Mouse (Mus musculus) gastrocnemius, adult 8-10 months (tissue): ENCODE results near the gene Tmem91. TPM values are rescaled to one million over a fixed set of nuclear protein-coding genes. Genes with fewer than 3 reads are reported as not detected.
A peak's percentile ranks its signal among the peaks of the same experiment; 100 is the strongest.

Experiments
- DNase-seq, 2 experiments: peaks; one replicate each; pipeline ENCODE4 v3.0.0; 2022; ENCODE audit warnings: low spot score in 2 of 2
- total RNA-seq, 4 experiments: library from RNA; stranded (reverse); gene quantifications; 2 replicates each; pipeline ENCODE4 v1.2.4; 2022

Tmem91 gene
- total RNA-seq, 4 experiments from 2014 or later = not detected

DNA sequence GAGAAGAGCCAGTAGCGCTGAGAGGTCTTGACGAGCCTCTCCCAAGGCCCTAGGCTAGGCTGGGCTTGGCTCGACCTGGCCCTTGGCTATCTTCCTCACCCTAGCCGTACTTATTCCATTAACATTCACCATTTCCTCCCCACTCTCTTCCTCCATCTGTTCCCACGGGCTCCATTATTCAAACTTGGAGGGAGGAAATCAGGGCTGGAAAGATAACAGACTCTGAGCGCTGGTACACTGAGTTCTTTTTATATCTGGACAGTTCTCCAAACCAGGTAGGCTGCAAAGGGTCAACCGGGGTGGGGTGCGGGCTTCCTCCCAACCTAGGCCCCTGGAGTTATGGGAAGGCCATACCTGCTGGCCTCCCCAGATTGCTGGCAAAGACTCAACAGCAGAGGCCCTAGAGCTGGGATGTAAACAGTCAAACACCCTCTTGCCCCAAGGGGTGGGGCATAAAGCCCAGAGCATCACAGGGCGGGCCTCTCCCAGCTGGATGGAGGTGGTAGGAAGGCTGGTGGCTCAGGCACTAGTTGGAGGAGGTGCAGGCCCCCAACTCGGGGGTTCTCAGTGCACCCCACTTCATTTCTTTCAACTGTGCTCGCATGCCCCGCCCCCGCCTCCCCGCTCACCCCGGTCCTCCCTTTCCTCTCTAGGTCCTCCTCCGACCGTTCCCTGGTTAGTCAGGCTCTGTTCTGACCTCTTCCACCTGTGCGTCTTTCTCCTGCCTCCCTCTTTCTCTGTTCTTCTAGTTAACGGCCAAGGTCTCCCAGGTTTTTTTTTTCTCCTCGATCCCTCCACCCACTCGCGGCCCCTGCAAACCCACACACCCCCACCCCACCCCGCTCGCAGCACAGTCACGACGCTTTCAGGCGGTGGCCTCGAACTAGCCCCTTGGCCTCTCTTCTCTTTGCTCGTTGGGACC lies 48.2 kb downstream of the Tmem91 start, which contains the start of gene B3gnt8:
Gene B3gnt8 (plus strand): TSS at position 146 of the 922 bp plus-strand sequence.
- peak; percentile 32 to 64 for DNase-seq

DNA sequence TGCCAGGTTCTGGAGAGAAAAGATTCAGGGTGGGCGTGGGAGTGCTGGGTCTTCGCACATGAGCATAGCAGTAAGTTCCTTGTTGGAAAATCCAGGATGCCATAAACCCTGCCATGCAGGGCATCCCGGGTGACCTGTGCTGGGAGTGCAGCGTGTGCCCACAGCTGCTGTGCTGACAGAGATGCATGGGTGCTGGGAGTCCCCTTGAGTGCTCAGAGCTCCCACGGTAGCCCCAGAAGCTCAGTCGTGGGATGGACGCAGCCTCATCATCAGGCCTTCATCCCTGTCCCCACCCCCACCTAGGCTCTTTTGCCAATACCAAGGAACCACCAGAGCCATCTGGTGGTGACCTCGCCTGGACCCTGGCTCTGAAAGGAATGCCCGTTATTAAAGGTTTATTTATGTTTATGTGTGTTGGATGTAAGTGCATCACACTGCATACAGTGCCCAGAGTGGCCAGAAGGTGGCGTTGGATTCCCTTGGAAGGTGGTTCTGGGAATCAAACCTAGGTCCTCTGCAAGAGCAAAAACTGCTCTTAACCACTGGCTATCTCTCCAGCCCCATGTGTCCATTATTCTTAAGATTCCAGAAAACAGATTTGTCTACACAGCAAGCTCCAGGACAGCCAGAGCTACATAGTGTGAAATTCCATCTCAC lies 49.2 kb downstream of the Tmem91 start:
- DNase-seq = no peak

DNA sequence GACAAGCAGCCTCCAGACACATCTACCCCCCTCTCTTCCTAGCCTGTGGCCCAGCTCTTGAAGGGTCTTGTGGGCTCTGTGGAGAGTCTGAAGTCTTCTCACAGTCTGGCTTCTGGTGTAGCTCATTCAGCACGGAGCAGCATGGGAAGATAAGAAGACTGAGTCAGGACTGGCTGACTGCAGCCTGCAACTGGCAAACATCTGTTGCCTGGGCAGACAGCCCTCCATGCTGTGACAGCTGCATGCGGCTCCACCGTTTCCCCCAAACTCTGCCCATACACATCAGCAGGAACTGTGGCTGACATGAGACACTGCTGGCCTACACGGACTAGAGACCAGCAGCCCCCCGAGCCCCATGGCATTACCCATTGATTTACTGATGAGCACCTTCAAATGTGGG lies 50.1 kb downstream of the Tmem91 start:
- DNase-seq = no peak

DNA sequence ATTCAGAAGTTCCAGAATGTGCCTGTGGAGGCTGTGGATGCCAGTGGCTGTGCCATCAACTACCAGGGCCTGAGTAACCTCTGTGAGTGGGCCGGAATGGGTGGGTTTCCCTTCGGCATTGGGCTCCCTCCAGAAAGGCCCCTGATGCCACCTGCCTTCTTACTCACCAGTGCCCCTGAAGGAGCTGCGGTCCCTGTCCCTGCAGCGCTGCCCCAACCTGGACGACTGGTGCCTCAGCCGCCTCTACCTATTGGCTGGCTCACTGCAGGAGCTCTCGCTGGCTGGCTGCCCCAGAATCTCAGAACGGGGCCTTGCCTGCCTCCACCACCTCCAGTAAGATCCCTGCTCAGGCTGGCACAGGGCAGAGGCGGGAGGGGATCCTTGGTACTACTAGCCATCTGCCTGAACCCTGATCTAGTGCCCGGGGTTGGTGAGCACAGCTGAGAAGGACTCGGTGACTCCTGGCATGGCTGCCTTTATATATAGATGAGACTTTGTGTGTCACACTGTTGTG lies 51.1 kb downstream of the Tmem91 start:
- no peak for DNase-seq

DNA sequence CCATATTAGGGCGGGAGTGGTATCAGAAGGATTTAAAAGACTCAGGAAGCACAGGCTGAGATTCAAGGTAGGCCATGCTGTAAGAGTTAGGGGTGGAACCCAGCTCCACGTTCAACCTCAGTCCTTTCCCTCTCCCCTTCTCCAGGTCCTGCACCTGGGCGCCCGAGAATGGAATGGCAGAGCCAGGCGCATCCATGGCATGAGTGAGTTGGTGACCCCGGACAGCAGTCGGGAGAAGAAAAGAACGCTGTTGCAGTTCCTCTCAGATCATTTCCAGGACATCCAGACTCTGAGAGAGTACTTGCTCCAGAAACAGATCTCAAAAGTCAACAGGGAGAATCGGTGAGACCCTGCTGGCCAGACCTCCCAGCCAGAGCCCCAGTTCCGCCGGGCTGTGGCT lies 54.2 kb downstream of the Tmem91 start:
- no peak for DNase-seq

DNA sequence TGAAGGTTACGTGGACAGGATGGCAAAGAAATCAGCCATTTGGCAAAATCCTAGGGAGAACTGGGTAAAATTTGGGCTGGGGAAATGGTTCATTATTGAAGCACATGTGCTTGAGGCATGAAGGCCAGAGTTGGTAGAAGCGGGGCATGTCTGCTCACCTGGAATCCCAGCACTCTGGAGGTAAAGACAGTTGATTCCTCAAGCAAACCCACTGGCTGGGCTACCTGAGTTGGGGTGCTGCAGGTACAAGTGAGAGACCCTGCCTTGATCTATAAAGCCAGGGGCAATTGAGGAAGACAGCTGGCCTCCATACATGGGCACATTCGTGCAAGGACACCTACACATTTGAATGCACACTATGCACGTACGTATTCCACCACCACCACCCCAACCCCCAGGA lies 54.9 kb downstream of the Tmem91 start:
- DNase-seq = no peak

DNA sequence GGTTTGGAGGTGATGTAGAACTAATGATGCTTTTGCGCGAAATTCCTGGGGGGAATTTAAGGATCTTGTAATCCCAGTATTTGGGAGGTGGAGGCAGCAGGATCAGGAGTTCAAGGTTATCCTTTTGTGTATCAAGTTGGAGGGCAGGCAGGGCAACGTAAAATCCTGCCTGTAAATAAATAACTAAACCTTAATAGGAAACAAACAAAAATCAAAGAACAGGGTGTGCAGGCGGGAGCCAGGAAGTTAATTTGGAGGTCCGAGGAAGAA lies 55.3 kb downstream of the Tmem91 start:
- DNase-seq = no peak

Other genes starting within 250 kb of the Tmem91 start
- 1 to 10 TPM; 1.9 to 4.8 (median 3.3) TPM for gene Ceacam1, start 197.6 kb downstream of the Tmem91 start, total RNA-seq
- gene Ceacam2, start 135.3 kb downstream of the Tmem91 start, total RNA-seq = under 1 TPM; 0.17 to 0.67 (median 0.33) TPM
- gene Erich4, start 59.3 kb downstream of the Tmem91 start, total RNA-seq = not detected
- gene Dmac2, start 55.8 kb downstream of the Tmem91 start, total RNA-seq = 10 to 100 TPM; 32.4 to 38.1 (median 36.0) TPM
- 1 to 10 TPM in 2 of 4 experiments, under 1 TPM in 2; 0.22 to 1.5 (median 0.95) TPM for gene B3gnt8, start 48.5 kb downstream of the Tmem91 start, total RNA-seq
- gene Bckdha, start 16.2 kb downstream of the Tmem91 start, total RNA-seq = 100 to 1,000 TPM; 116 to 140 (median 128) TPM
- 10 to 100 TPM; 24.3 to 32.8 (median 27.2) TPM for gene Exosc5, start 16.0 kb downstream of the Tmem91 start, total RNA-seq
- 10 to 100 TPM in 1 of 4 experiments, 1 to 10 TPM in 3; 6.6 to 10.6 (median 6.8) TPM for gene B9d2, start 5.6 kb upstream of the Tmem91 start, total RNA-seq
- 1 to 10 TPM; 2.1 to 4.7 (median 3.9) TPM for gene Tgfb1, start 11.8 kb upstream of the Tmem91 start, total RNA-seq
- 10 to 100 TPM; 42.1 to 47.9 (median 46.9) TPM for gene Ccdc97, start 43.9 kb upstream of the Tmem91 start, total RNA-seq
- gene Hnrnpul1, start 79.6 kb upstream of the Tmem91 start, total RNA-seq = 10 to 100 TPM; 64.8 to 83.6 (median 73.5) TPM
- gene Axl, start 113.5 kb upstream of the Tmem91 start, total RNA-seq = 10 to 100 TPM; 22.0 to 45.0 (median 28.1) TPM
- under 1 TPM in 3 of 4 experiments, not detected in 1; 0.11 to 0.44 (median 0.22) TPM for gene Cyp2s1, start 141.7 kb upstream of the Tmem91 start, total RNA-seq
- gene Cyp2b10, start 222.5 kb upstream of the Tmem91 start, total RNA-seq = under 1 TPM in 1 of 4 experiments, not detected in 3; 0.13 TPM